23 mouse cellular contexts compared by ENCODE assay signal in genomic region chr10:127936271-127936670, GRCm38 (mm10). TPM values are rescaled to one million over a fixed set of nuclear protein-coding genes. Genes with fewer than 3 reads are reported as not detected.
DNase-seq lines count a peak whose midpoint lies in the region; ATAC-seq lines count a peak whose summit lies in the region.
"Had no signal": no experiment of that assay in that cellular context is flagged by ENCODE, and none has a peak within 500 bp of the region (broad histone marks: within the 10 kb centered on the region; RNA-seq: fewer than 3 reads in every experiment).

No protein-coding gene starts in this region.

- H3K4me3 ChIP-seq in kidney, embryonic 15.5 days (replicated peaks) = no peak overlapping the region
- H3K4me3 ChIP-seq: embryonic facial prominence, embryonic 12.5 days; erythroblast, embryonic 14.5 days; hindbrain, embryonic 12.5 days; limb, embryonic 12.5 days; megakaryocyte, embryonic 14.5 days; neural tube, embryonic 15.5 days had no signal

- WGBS in kidney, embryonic 15.5 days = 80% methylated on average over 8 of the region's 8 CpGs

- no peak overlapping the region for H3K27ac ChIP-seq in kidney, embryonic 15.5 days
- H3K27ac ChIP-seq: embryonic facial prominence, embryonic 12.5 days; hindbrain, embryonic 12.5 days; limb, embryonic 12.5 days; neural tube, embryonic 15.5 days had no signal

- no peak for ATAC-seq in kidney, embryonic 15.5 days (replicated peaks; ENCODE audit: low FRiP score)
- no peak for ATAC-seq in cerebellum, adult (ENCODE audit: insufficient number of reproducible peaks, low FRiP score, low TSS enrichment)
- ATAC-seq: forebrain, embryonic 16.5 days; midbrain, embryonic 16.5 days had no signal

- no peak overlapping the region for H3K4me2 ChIP-seq in kidney, embryonic 15.5 days
- H3K4me2 ChIP-seq: embryonic facial prominence, embryonic 12.5 days; heart, embryonic 11.5 days; hindbrain, embryonic 12.5 days; limb, embryonic 12.5 days; neural tube, embryonic 15.5 days had no signal

- peak; percentile 7 for DNase-seq in kidney, adult 11 months
- DNase-seq in ovary, adult 18-20 months (ENCODE audit: low spot score) = peak; percentile 12
- no peak for DNase-seq in ovary, postnatal 14 days (ENCODE audit: low spot score)
- peak; percentile 10 for DNase-seq in ovary, postnatal 10 days (ENCODE audit: low spot score)
- DNase-seq in Muller cell, postnatal 12 days (ENCODE audit: inconsistent ontology term) = no peak
- DNase-seq: B cell, adult 2 months; cerebellum, adult 9-11 months; heart, postnatal 10 days; lung, adult 18-20 months; thymus, adult 18-20 months; thymus, postnatal 4 days had no signal

- H3K27me3 ChIP-seq in kidney, embryonic 15.5 days = no peaks in the 10 kb centered on the region
- H3K27me3 ChIP-seq: embryonic facial prominence, embryonic 12.5 days; hindbrain, embryonic 12.5 days; limb, embryonic 12.5 days; neural tube, embryonic 15.5 days had no signal

- H3K4me1 ChIP-seq in kidney, embryonic 15.5 days = no peaks in the 10 kb centered on the region
- H3K4me1 ChIP-seq: embryonic facial prominence, embryonic 12.5 days; hindbrain, embryonic 12.5 days; limb, embryonic 12.5 days had no signal

- no peak overlapping the region for H3K9ac ChIP-seq in kidney, embryonic 15.5 days
- H3K9ac ChIP-seq: embryonic facial prominence, embryonic 12.5 days; hindbrain, embryonic 12.5 days; limb, embryonic 12.5 days; neural tube, embryonic 15.5 days had no signal

- no peaks in the 10 kb centered on the region for H3K9me3 ChIP-seq in kidney, embryonic 15.5 days (replicated peaks)
- H3K9me3 ChIP-seq: embryonic facial prominence, embryonic 12.5 days; neural tube, embryonic 15.5 days had no signal

- no peaks in the 10 kb centered on the region for H3K36me3 ChIP-seq in kidney, embryonic 15.5 days
- H3K36me3 ChIP-seq: embryonic facial prominence, embryonic 12.5 days; hindbrain, embryonic 12.5 days; limb, embryonic 12.5 days; neural tube, embryonic 15.5 days had no signal

RNA-seq across cellular contexts. Expression of gene Sdr9c7, which starts 38.0 kb away (rescaled TPM):
- 0.08 TPM in 1 of 2 replicates, not detected in the other for polyA plus RNA-seq in kidney, embryonic 15.5 days (2015; fragmentation: Nextera tagmentation; extraction: Ambion mirVana)
- polyA plus RNA-seq: embryonic facial prominence, embryonic 12.5 days; erythroblast, embryonic 14.5 days; forebrain, embryonic 16.5 days; heart, embryonic 11.5 days; hindbrain, embryonic 12.5 days; limb, embryonic 12.5 days; midbrain, embryonic 16.5 days; neural tube, embryonic 15.5 days had no signal

RNA-seq across cellular contexts. Expression of gene Rdh7, which starts 47.7 kb away (rescaled TPM):
- polyA plus RNA-seq in kidney, embryonic 15.5 days (2015; fragmentation: Nextera tagmentation; extraction: Ambion mirVana) = not detected in 2 replicates
- polyA plus RNA-seq: cortical plate, adult 2 months; embryonic facial prominence, embryonic 12.5 days; erythroblast, embryonic 14.5 days; forebrain, embryonic 16.5 days; heart, embryonic 11.5 days; hindbrain, embryonic 12.5 days; limb, embryonic 12.5 days; midbrain, embryonic 16.5 days; neural tube, embryonic 15.5 days had no signal

Comparison
In these comparisons a context has a peak if more than half of its experiments do, and no peak if none do; other contexts are left out.
1. DNase-seq: peak in kidney, adult 11 months (single experiment), ovary, adult 18-20 months (single experiment) and ovary, postnatal 10 days (single experiment); none in ovary, postnatal 14 days (single experiment) and Muller cell, postnatal 12 days (single experiment).